Mouse (Mus musculus): Measurements from ENCODE around the gene Il18.
A peak's percentile ranks its signal among the peaks of the same experiment; 100 is the strongest.
"Not testable (repeated sequence)": the region's sequence is repeated elsewhere in the genome, so short reads cannot be mapped to it uniquely, and the experiment has no call there.

Gene Il18

DNA sequence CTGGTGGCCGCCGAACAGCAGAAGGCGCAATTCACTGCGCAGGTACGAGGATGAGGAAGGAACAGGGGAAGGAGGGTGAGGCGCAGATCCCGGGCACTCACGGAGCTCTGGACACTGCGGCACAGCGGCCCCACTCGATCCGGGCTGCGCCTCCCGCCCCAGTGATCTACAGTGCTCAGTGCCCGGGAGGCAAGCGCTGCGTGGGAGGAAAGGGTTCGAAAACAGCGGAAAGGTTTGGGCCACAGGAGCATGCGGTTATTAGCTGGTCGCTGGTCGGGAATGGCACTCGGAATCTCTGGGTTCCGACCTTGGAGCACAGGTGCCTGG is 49.3 kb downstream of the Il18 start:
- H3K27me3 ChIP-seq (ENCODE audit: control insufficient read depth, insufficient read depth, low read length, poor library complexity, severe bottlenecking): no peaks in the 10 kb centered on the region
- no peak for DNase-seq (ENCODE audit: low read depth, low spot score)
- H3K36me3 ChIP-seq (ENCODE audit: control insufficient read depth, insufficient read depth, low read length, poor library complexity, severe bottlenecking): peaks cover 4% of the 10 kb centered on the region; the same call in 1 of the 2 replicates

- Histone ChIP-seq H3K36me3 (ENCODE audit: control insufficient read depth, insufficient read depth, low read length, poor library complexity, severe bottlenecking) (peaks cover 4% of the 10 kb centered on the region; the same call in 1 of the 2 replicates), H3K27me3 (ENCODE audit: control insufficient read depth, insufficient read depth, low read length, poor library complexity, severe bottlenecking) (no peaks in the 10 kb centered on the region)
- DNase-seq (ENCODE audit: low read depth, low spot score): no peak
Measured at GRCm38 (mm10) chr9:50604338-50604737, 49.7 kb downstream of the Il18 start.

DNA sequence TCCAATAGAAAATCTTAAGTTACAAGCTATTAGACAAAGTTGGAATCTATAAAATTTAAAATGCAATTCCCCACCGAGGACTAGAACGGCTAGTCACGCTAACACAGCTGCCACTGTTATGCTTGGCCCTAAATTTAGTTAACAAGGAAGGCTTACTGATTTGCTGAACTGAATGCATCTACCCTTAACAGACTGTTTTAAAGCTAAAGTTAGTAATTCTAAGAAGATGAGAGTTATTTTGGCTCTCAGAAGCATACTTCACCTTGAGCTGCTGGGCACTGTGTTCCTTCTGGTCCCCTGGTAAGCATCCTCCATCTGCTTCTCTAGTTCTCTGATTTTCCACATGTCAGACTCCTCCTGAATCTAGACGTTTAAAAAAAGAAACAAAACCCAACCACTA is 57.5 kb downstream of the Il18 start:
- Histone ChIP-seq H3K27me3 (ENCODE audit: control insufficient read depth, insufficient read depth, low read length, poor library complexity, severe bottlenecking) (no peaks in the 10 kb centered on the region), H3K36me3 (ENCODE audit: control insufficient read depth, insufficient read depth, low read length, poor library complexity, severe bottlenecking) (peaks cover 6% of the 10 kb centered on the region; the same call in 1 of the 2 replicates)
- DNase-seq (ENCODE audit: low read depth, low spot score): no peak

DNA sequence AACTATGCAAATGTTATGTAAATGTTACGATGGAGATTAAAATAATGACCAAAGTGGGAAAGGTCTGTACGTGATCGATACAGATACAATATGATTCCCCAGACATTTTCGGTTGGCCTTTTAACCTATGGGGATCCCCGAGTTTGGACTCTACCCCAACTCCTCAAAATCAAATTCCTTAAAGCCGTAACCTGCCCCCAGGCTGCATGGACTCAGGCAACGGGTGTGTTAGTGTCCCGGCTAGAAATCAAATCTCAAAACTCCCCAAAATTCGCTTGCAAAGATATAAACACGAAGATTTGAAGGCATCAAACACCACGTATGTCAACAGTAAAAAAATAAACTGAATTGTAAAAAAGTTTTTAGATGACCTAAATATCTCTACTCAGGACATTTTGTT is 61.5 kb downstream of the Il18 start:
- peaks cover 4% of the 10 kb centered on the region; the same call in 1 of the 2 replicates for H3K36me3 ChIP-seq (ENCODE audit: control insufficient read depth, insufficient read depth, low read length, poor library complexity, severe bottlenecking)
- H3K27me3 ChIP-seq (ENCODE audit: control insufficient read depth, insufficient read depth, low read length, poor library complexity, severe bottlenecking): no peaks in the 10 kb centered on the region
- no peak for DNase-seq (ENCODE audit: low read depth, low spot score)

DNA sequence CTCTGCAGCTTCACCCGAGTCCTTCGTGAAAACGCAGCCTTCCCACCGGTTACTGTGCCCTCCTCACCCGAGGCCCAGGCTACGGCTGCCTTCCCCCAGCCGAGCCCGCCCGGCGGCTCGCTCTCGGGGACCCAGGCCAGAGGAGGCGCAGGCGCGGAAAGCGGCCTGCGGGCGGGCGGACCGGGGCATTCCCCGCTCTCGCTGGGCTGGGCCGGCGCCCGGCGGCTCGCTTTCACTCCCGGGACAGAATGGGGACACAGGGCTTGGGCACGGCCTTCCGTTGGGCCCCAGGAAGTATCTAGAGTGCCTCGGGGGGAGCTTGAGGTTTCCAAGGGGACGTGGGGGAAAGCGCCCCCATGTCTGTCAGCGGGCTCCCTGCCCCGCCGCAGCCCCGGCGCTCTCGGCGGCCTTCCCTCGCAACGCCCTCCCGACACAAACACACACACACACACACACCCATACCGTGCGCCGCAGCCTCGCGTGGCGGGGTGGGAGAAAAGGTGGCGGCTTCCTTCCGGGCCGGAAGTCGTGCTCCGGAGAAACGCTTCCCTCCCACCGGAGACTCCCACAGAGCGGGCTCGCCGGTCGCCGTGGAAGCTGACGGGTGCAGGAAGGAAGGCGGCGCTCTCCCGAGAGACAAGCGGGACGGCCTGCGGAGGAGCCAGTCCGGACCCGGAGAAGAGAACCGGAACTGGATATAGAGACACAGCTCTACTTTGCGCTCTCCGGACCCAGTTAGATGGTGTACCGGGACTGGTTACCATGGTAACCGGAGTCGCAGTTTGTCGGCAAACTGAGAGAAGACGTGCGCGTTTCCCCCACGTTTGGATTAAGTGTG is 62.4 kb downstream of the Il18 start, which contains the start of the genes Pih1d2 and Nkapd1:
Gene Pih1d2, plus strand, starts transcription at position 556 of the 838 bp plus-strand sequence.
Gene Nkapd1, minus strand, starts transcription at position 699 of the 838 bp plus-strand sequence.
- DNase-seq (ENCODE audit: low read depth, low spot score): peak; percentile 94
- Histone ChIP-seq H3K36me3 (ENCODE audit: control insufficient read depth, insufficient read depth, low read length, poor library complexity, severe bottlenecking) (peaks cover 4% of the 10 kb centered on the region; the same call in 1 of the 2 replicates), H3K27me3 (ENCODE audit: control insufficient read depth, insufficient read depth, low read length, poor library complexity, severe bottlenecking) (no peaks in the 10 kb centered on the region)

DNA sequence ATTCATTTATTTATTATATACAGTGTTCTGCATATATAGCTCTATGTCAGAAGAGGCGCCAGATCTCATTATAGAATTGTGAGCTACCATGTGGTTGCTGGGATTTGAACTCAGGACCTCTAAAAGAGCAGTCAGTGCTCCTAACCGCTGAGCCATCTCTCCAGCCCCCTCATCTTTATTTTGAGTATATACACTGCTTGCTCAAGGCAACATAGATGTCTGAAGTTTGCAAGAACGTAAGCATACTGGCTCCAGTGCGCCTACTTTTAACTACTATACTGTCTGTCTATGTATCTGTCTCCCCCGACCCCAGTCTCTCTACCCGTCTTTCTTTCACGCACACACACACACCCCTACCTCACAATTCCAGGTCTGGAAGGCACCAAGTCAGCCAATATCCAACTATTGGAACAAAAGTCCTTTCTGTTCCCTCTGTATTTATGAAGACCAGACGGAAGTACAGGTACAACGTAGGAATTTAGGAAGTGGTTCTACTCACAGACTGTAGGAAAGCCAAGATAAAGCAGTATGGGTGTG is 63.2 kb downstream of the Il18 start:
- H3K27me3 ChIP-seq (ENCODE audit: control insufficient read depth, insufficient read depth, low read length, poor library complexity, severe bottlenecking): no peaks in the 10 kb centered on the region
- DNase-seq (ENCODE audit: low read depth, low spot score): no peak

DNA sequence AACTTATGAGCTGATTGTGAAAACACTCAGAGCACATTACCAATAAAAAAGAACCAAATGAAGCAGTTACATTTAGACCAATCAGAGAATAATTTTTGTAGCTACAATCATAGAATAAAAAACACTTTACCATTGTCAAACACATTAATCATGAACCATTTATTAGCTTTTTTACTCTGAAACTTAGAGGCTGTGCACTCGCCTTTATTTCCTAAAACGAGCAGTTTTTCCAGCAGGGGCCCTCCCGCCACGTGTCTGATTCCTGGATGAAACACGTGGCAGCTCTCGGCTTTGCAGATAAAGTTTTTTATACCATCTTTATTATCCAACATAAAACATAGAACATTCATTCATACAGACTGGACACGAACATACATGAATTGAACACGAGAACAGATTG is 76.3 kb downstream of the Il18 start:
- DNase-seq (ENCODE audit: low read depth, low spot score); H3K36me3 ChIP-seq (ENCODE audit: control insufficient read depth, insufficient read depth, low read length, poor library complexity, severe bottlenecking); H3K27me3 ChIP-seq (ENCODE audit: control insufficient read depth, insufficient read depth, low read length, poor library complexity, severe bottlenecking): not testable (repeated sequence)

More for the DNA sequence above, 63.2 kb downstream of the Il18 start:
- H3K36me3 ChIP-seq (ENCODE audit: control insufficient read depth, insufficient read depth, low read length, poor library complexity, severe bottlenecking): peaks cover 4% of the 10 kb centered on the region; the same call in 1 of the 2 replicates

Measured in splenic B cell, adult 2 months (primary cell).